Mouse (Mus musculus) spleen, adult 2 months (tissue): Measurements from ENCODE around the gene Gne.

Source experiments
- CTCF ChIP-seq: fragments of 200-500 bp; IDR thresholded peaks from 2 replicates; pipeline ENCODE4 v1.5.1; 2011; ENCODE audit warnings: mild to moderate bottlenecking, inconsistent platforms; ENCODE audit not compliant: insufficient read depth, insufficient read length, insufficient replicate concordance; ENCODE audit errors: extremely low read depth
- POLR2A ChIP-seq: fragments of 200-500 bp; IDR thresholded peaks from 2 replicates; pipeline ENCODE4 v1.6.1; 2011; ENCODE audit warnings: low read depth, low read length, inconsistent platforms

DNA sequence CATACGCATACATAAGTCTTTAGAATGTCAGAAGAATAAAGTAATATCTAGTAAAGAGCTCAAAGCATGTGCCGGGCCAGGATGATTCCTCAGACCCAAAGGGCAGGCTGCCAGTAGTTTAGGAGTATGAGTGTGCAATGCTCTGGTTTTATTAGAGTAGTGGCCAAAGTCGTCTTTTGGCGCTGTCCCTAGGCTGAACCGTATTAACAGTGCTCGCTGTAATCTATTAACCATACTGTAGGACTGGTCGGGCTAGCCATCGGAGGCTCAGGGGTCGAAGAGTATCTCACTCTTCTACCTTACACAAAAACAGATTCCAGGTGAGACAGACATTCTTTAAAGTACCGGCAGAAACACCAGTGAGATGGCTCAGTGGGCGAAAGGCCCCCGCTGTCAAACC, 67.2 kb downstream of the Gne start:
- TF ChIP-seq CTCF: no peak
- TF ChIP-seq POLR2A: no peak
